Mouse (Mus musculus) ES-E14 (cell line): ENCODE measurements at regions not wholly inside any gene's neighbourhood (a gene's known extent, or its start where the extent isn't known, plus 50 kb on each side); places are given as distances from the start of the nearest gene placed in this dataset.

Experiments used
- DNase-seq: peaks from one replicate; pipeline ENCODE4 v3.0.0-alpha.2; 2013; ENCODE audit warnings: low read depth, low spot score
- H3K27ac ChIP-seq: 2 replicates; pipeline ENCODE4 v1.5.1; 2012; ENCODE audit warnings: low read depth, mild to moderate bottlenecking, low read length, moderate library complexity, mixed read lengths; ENCODE audit not compliant: poor library complexity, insufficient read depth, severe bottlenecking
- H3K36me3 ChIP-seq: 2 replicates; pipeline ENCODE4 v1.6.1; 2012; ENCODE audit warnings: mild to moderate bottlenecking, low read length, moderate library complexity, mixed read lengths; ENCODE audit not compliant: control insufficient read depth, poor library complexity, insufficient read depth, severe bottlenecking
- H3K4me1 ChIP-seq, 2 experiments: fragments of 150-350 bp in 1 of 2; sonication (generic) in 1 of 2; 2 replicates each; pipeline ENCODE4 v1.6.1; 2012; ENCODE audit warnings: low read length in 2 of 2, mild to moderate bottlenecking in 1 of 2, mixed read lengths in 1 of 2; ENCODE audit not compliant: control insufficient read depth in 2 of 2, insufficient read depth in 2 of 2, poor library complexity in 1 of 2
- H3K4me3 ChIP-seq, 2 experiments: fragments of 150-350 bp in 1 of 2; sonication (generic) in 1 of 2; 2 replicates each; pipeline ENCODE4 v1.5.1; 2012; ENCODE audit warnings: low read length in 2 of 2, low read depth in 1 of 2, mild to moderate bottlenecking in 1 of 2, mixed read lengths in 1 of 2; ENCODE audit not compliant: insufficient read depth in 1 of 2, poor library complexity in 1 of 2, severe bottlenecking in 1 of 2
- H3K9ac ChIP-seq: 2 replicates; pipeline ENCODE4 v1.6.1; 2012; ENCODE audit warnings: low read depth, mild to moderate bottlenecking, low read length, mixed read lengths; ENCODE audit not compliant: poor library complexity, insufficient read depth, severe bottlenecking
- H3K9me3 ChIP-seq: fragments of 150-350 bp; sonication (generic); 2 replicates; pipeline ENCODE4 v1.6.1; 2012; ENCODE audit warnings: low read depth, mild to moderate bottlenecking, low read length; ENCODE audit not compliant: control insufficient read depth, insufficient read depth
- CHD2 ChIP-seq: IDR thresholded peaks from 2 replicates; pipeline ENCODE4 v1.6.1; 2014; ENCODE audit warnings: mild to moderate bottlenecking, low read depth, low read length, inconsistent platforms
- HCFC1 ChIP-seq: IDR thresholded peaks from 2 replicates; pipeline ENCODE4 v1.6.1; 2012; ENCODE audit warnings: low read length, inconsistent platforms, borderline replicate concordance; ENCODE audit not compliant: insufficient read depth
- MAFK ChIP-seq: IDR thresholded peaks from 2 replicates; pipeline ENCODE4 v1.6.1; 2014; ENCODE audit warnings: mild to moderate bottlenecking, low read depth, low read length, inconsistent platforms; ENCODE audit not compliant: insufficient read depth
- ZC3H11A ChIP-seq: IDR thresholded peaks from 2 replicates; pipeline ENCODE4 v1.6.1; 2012; ENCODE audit warnings: low read depth, mild to moderate bottlenecking, inconsistent platforms, low read length, borderline replicate concordance
- ZNF384 ChIP-seq: IDR thresholded peaks from 2 replicates; pipeline ENCODE4 v1.6.1; 2012; ENCODE audit warnings: low read depth, low read length, inconsistent platforms
- in situ Hi-C, 2 experiments: fragments of 600-800 bp; cut with MboI; formaldehyde crosslinking; loops; one replicate each; pipeline ENCODE4 v1.15.1; 2025; ENCODE audit warnings: low sequenced_read_pairs in 2 of 2, inconsistent platforms in 1 of 2; ENCODE audit not compliant: unreplicated experiment in 2 of 2

DNA sequence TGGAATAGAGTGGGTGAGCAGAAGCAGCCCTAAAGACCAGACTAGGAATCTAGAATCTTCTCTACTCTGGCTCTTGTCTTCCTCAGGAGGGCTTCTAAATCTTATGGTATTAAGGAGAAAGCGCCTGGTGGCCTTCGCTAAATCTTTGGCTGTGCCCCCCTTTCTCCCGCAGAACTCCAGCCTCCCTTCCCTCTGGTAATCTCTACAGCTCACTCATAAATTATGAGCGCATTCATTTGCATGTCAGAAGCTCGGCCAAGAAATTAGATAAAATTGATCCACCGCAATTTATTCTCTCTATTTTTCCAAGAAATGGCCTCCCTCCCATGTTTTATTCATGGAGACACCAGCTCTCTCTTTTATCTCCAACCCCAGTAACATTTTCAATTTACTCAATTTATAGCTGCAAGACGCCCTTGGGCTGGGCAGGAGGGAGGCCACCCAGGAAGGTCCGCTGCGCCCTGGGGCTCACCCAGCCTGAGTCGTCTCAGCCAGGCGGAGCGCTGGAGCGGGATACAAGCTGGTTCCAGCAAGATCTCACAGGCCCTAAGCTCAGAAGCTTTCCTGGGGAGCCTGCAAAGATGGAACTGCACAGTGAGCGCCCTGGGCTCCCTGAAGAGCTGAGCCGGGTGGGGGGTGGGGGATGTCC lies 52.9 kb upstream of the Zfp423 start:
- TF ChIP-seq ZC3H11A (no peak), ZNF384 (no peak), HCFC1 (no peak), MAFK (no peak), CHD2 (no peak)

GRCm38 (mm10) chr8:88010566-88010965 lies 51.2 kb upstream of the Zfp423 start:
- Histone ChIP-seq H3K27ac (no peak overlapping the region), H3K4me3 (no peak overlapping the region), H3K9me3 (no peaks in the 10 kb centered on the region), H3K9ac (no peak overlapping the region), H3K36me3 (no peaks in the 10 kb centered on the region), H3K4me1 (peaks cover 0 to 18% of the 10 kb centered on the region in 2 experiments; a peak in 2 of 4 replicates)
- DNase-seq, result peak; percentile 16
- in situ Hi-C loops, result loop anchor here in 1 of 2 experiments (25.0 kb wide), 1 partner anchor 423 kb away; no protein-coding TSS in a partner anchor
- TF ChIP-seq ZNF384 (no peak), ZC3H11A (peak; percentile 17; the same call in 1 of the 2 replicates), MAFK (no peak)

More for the DNA sequence above, 52.9 kb upstream of the Zfp423 start:
- Histone ChIP-seq H3K4me1 (peaks cover 0 to 18% of the 10 kb centered on the region in 2 experiments; a peak in 2 of 4 replicates), H3K4me3 (no peak overlapping the region), H3K9me3 (no peaks in the 10 kb centered on the region), H3K9ac (no peak overlapping the region), H3K36me3 (no peaks in the 10 kb centered on the region), H3K27ac (no peak overlapping the region)
- in situ Hi-C loops, result loop anchor here in 1 of 2 experiments (25.0 kb wide), 1 partner anchor 425 kb away; no protein-coding TSS in a partner anchor
- peak; percentile 24 for DNase-seq

- no peak overlapping the region for H3K4me3 ChIP-seq
- no peak overlapping the region for H3K9ac ChIP-seq
- in situ Hi-C loops, result loop anchor here in 1 of 2 experiments (25.0 kb wide), 1 partner anchor 423 kb away; no protein-coding TSS in a partner anchor
- peaks cover 0 to 18% of the 10 kb centered on the region in 2 experiments; a peak in 2 of 4 replicates for H3K4me1 ChIP-seq
- no peak for TF ChIP-seq MAFK
- TF ChIP-seq HCFC1, result no peak
- no peak for TF ChIP-seq ZC3H11A
- no peak for TF ChIP-seq CHD2
- no peak for TF ChIP-seq ZNF384
- no peaks in the 10 kb centered on the region for H3K36me3 ChIP-seq
- DNase-seq, result no peak
- H3K9me3 ChIP-seq, result no peaks in the 10 kb centered on the region
- no peak overlapping the region for H3K27ac ChIP-seq
These were observed 50.5 kb upstream of the Zfp423 start for GRCm38 (mm10) chr8:88009878-88010277.
